Comparison of ENCODE assay signal across 9 mouse cellular contexts in genomic region chr9:40530536-40530935, GRCm38 (mm10). TPM values are rescaled to one million over a fixed set of nuclear protein-coding genes. Genes with fewer than 3 reads are reported as not detected.
DNase-seq lines count a peak whose midpoint lies in the region; ATAC-seq and TF ChIP-seq lines count a peak whose summit lies in the region.
"Had no signal": no experiment of that assay in that cellular context is flagged by ENCODE, and none has a peak within 500 bp of the region (broad histone marks: within the 10 kb centered on the region; RNA-seq: fewer than 3 reads in every experiment).

No protein-coding gene starts in this region.

- H3K27ac ChIP-seq in heart, embryonic 11.5 days (ENCODE audit: low read depth, low read length) = no peak overlapping the region
- no peak overlapping the region for H3K27ac ChIP-seq in bone marrow, adult 2 months (ENCODE audit: control insufficient read depth, insufficient read depth, low read depth, low read length, poor library complexity)
- H3K27ac ChIP-seq in forebrain, postnatal 0 days (ENCODE audit: low read depth, low read length) = no peak overlapping the region; the same call in 1 of the 2 replicates
- no peak overlapping the region for H3K27ac ChIP-seq in liver, embryonic 16.5 days (ENCODE audit: low read length)

- intact Hi-C loops in left cerebral cortex, postnatal 10 days (cut with DNase I) = no loop called here

- TF ChIP-seq POLR2A in bone marrow, adult 2 months (IDR thresholded peaks at IDR 0.05; ENCODE audit: borderline replicate concordance, control insufficient read depth, low read depth, low read length) = no peak

- no peaks in the 10 kb centered on the region for H3K36me3 ChIP-seq in heart, embryonic 11.5 days (ENCODE audit: control insufficient read depth, insufficient read depth, low read length)
- no peaks in the 10 kb centered on the region for H3K36me3 ChIP-seq in forebrain, postnatal 0 days (ENCODE audit: insufficient read depth)
- H3K36me3 ChIP-seq in liver, embryonic 16.5 days (ENCODE audit: control insufficient read depth, insufficient read depth) = no peaks in the 10 kb centered on the region

- peaks cover 14% of the 10 kb centered on the region for H3K27me3 ChIP-seq in heart, embryonic 11.5 days (ENCODE audit: control insufficient read depth, insufficient read depth, low read length)
- H3K27me3 ChIP-seq in forebrain, postnatal 0 days (ENCODE audit: insufficient read depth, low read length) = no peaks in the 10 kb centered on the region
- H3K27me3 ChIP-seq in liver, embryonic 16.5 days (ENCODE audit: control insufficient read depth, insufficient read depth, low read depth, low read length) = no peaks in the 10 kb centered on the region; the same call in 1 of the 2 replicates
- H3K27me3 ChIP-seq: CH12.LX had no signal

- H3K9ac ChIP-seq in heart, embryonic 11.5 days (ENCODE audit: low read depth, low read length) = peak overlapping the region; percentile 72; the same call in 1 of the 2 replicates
- peak overlapping the region; percentile 71 for H3K9ac ChIP-seq in forebrain, postnatal 0 days
- H3K9ac ChIP-seq in liver, embryonic 16.5 days (ENCODE audit: low read depth, low read length) = no peak overlapping the region

- H3K4me3 ChIP-seq in heart, embryonic 11.5 days (ENCODE audit: low read depth, low read length) = peak overlapping the region; percentile 54
- peak overlapping the region; percentile 47 for H3K4me3 ChIP-seq in bone marrow, adult 2 months (replicated peaks; ENCODE audit: control insufficient read depth, low read depth, low read length)
- H3K4me3 ChIP-seq in forebrain, postnatal 0 days (ENCODE audit: low read depth, low read length) = peak overlapping the region; percentile 53
- no peak overlapping the region for H3K4me3 ChIP-seq in liver, embryonic 16.5 days (ENCODE audit: low read depth, low read length)

- H3K9me3 ChIP-seq in heart, embryonic 11.5 days (replicated peaks; ENCODE audit: control insufficient read depth, low read length) = no peaks in the 10 kb centered on the region
- no peaks in the 10 kb centered on the region for H3K9me3 ChIP-seq in forebrain, postnatal 0 days (ENCODE audit: low read length)
- no peaks in the 10 kb centered on the region for H3K9me3 ChIP-seq in liver, embryonic 16.5 days (replicated peaks; ENCODE audit: control insufficient read depth, low read length)

- 58% methylated on average over 8 of the region's 8 CpGs for WGBS in heart, embryonic 11.5 days (ENCODE audit: insufficient replicate concordance)
- 57% methylated on average over 8 of the region's 8 CpGs for WGBS in bone marrow, adult 2 months
- WGBS in forebrain, postnatal 0 days = 64% methylated on average over 8 of the region's 8 CpGs
- WGBS in liver, embryonic 16.5 days (ENCODE audit: insufficient replicate concordance) = 39% methylated on average over 8 of the region's 8 CpGs

- TF ChIP-seq CTCF in bone marrow, adult 2 months (IDR thresholded peaks at IDR 0.05; ENCODE audit: control insufficient read depth, insufficient read depth, low read length) = no peak
- no peak for TF ChIP-seq CTCF in forebrain, postnatal 0 days (IDR thresholded peaks at IDR 0.05; ENCODE audit: low read depth)

- DNase-seq in heart, adult 8-10 months (ENCODE audit: low spot score) = no peak
- no peak for DNase-seq in forebrain, postnatal 0 days
- DNase-seq in left cerebral cortex, postnatal 10 days (ENCODE audit: extremely low spot score in 1 of 2, low spot score in 2 of 2) = no peak
- no peak for DNase-seq in retina, postnatal 1 day
- no peak for DNase-seq in right cerebral cortex, postnatal 4 days

- H3K4me2 ChIP-seq in heart, embryonic 11.5 days = peak overlapping the region; percentile 75
- H3K4me2 ChIP-seq in forebrain, postnatal 0 days (ENCODE audit: low read depth) = peak overlapping the region; percentile 72
- peak overlapping the region; percentile 50 for H3K4me2 ChIP-seq in liver, embryonic 16.5 days (ENCODE audit: low read depth, low read length)

- peaks cover 2% of the 10 kb centered on the region; the same call in 1 of the 2 replicates for H3K4me1 ChIP-seq in heart, embryonic 11.5 days (ENCODE audit: control insufficient read depth, insufficient read depth, low read length)
- H3K4me1 ChIP-seq in bone marrow, adult 2 months (ENCODE audit: control insufficient read depth, insufficient read depth, low read length) = no peaks in the 10 kb centered on the region
- H3K4me1 ChIP-seq in forebrain, postnatal 0 days (ENCODE audit: insufficient read depth) = peaks cover 11% of the 10 kb centered on the region; the same call in 1 of the 2 replicates
- no peaks in the 10 kb centered on the region for H3K4me1 ChIP-seq in liver, embryonic 16.5 days (ENCODE audit: control insufficient read depth, low read depth, low read length)

- no peak for ATAC-seq in heart, embryonic 11.5 days (replicated peaks; ENCODE audit: insufficient number of reproducible peaks, low FRiP score, low TSS enrichment)
- ATAC-seq in forebrain, postnatal 0 days = 0 out of 2 replicates have a peak, but pooled peaks have one; percentile 1
- no peak for ATAC-seq in liver, embryonic 16.5 days (ENCODE audit: low read depth)

RNA-seq across cellular contexts. Expression of gene Gramd1b, which starts 0.6 kb away (rescaled TPM):
- polyA plus RNA-seq in heart, embryonic 11.5 days (2014; fragmentation: Nextera tagmentation; extraction: Ambion mirVana) = 6.1 and 8.5 TPM in 2 replicates
- total RNA-seq in heart, adult 8-10 months (2022) = 10 to 100 TPM; 12.8 to 28.0 (median 19.8) TPM
- 14.1 and 15.8 TPM in 2 replicates for polyA plus RNA-seq in bone marrow, adult 2 months (2011; ENCODE audit: insufficient read depth, insufficient read length, low replicate concordance, missing spikeins)
- 48.1 and 48.6 TPM in 2 replicates for total RNA-seq in forebrain, postnatal 0 days (2014; rRNA removed)
- 12.5 and 18.0 TPM in 2 replicates for polyA plus RNA-seq in forebrain, postnatal 0 days (2015; fragmentation: Nextera tagmentation; extraction: Ambion mirVana)
- polyA plus RNA-seq in liver, embryonic 16.5 days (2015; fragmentation: Nextera tagmentation; extraction: Ambion mirVana) = 0.81 and 1.3 TPM in 2 replicates
- total RNA-seq in left cerebral cortex, postnatal 10 days (2021) = 100 to 1,000 TPM; 128 to 136 TPM
